Mouse (Mus musculus): Measurements from ENCODE around the gene Tcf12.

The Tcf12 gene

GRCm38 (mm10) chr9:71895291-71895690 lies 216.4 kb downstream of the Tcf12 start:
- DNase-seq: no peak

GRCm38 (mm10) chr9:71894943-71895286 lies 216.8 kb downstream of the Tcf12 start:
- DNase-seq: no peak

- DNase-seq: no peak
Observed at GRCm38 (mm10) chr9:71894246-71894942, 217.3 kb downstream of the Tcf12 start.

GRCm38 (mm10) chr9:71888450-71888849 lies 223.2 kb downstream of the Tcf12 start:
- DNase-seq: no peak

GRCm38 (mm10) chr9:71880629-71881028 lies 231.0 kb downstream of the Tcf12 start:
- DNase-seq: no peak

GRCm38 (mm10) chr9:71879972-71880371 lies 231.7 kb downstream of the Tcf12 start:
- DNase-seq: no peak

GRCm38 (mm10) chr9:71879415-71879814 lies 232.3 kb downstream of the Tcf12 start:
- no peak for DNase-seq

GRCm38 (mm10) chr9:71877867-71878266 lies 233.8 kb downstream of the Tcf12 start:
- no peak for DNase-seq

- DNase-seq: no peak
Observed at GRCm38 (mm10) chr9:71874761-71875160, 236.9 kb downstream of the Tcf12 start.

GRCm38 (mm10) chr9:71874035-71874572 lies 237.6 kb downstream of the Tcf12 start:
- DNase-seq: no peak

- no peak for DNase-seq
Observed at GRCm38 (mm10) chr9:71863338-71863737, 248.3 kb downstream of the Tcf12 start.

GRCm38 (mm10) chr9:71861629-71862028 lies 250.0 kb downstream of the Tcf12 start:
- no peak for DNase-seq

GRCm38 (mm10) chr9:71857926-71858325 lies 253.7 kb downstream of the Tcf12 start:
- DNase-seq: no peak

GRCm38 (mm10) chr9:71853904-71854303 lies 257.8 kb downstream of the Tcf12 start:
- DNase-seq: no peak

GRCm38 (mm10) chr9:71850283-71850682 lies 261.4 kb downstream of the Tcf12 start:
- no peak for DNase-seq

- DNase-seq: no peak
Observed at GRCm38 (mm10) chr9:71848392-71848791, 263.3 kb downstream of the Tcf12 start.

GRCm38 (mm10) chr9:71847921-71848320 lies 263.8 kb downstream of the Tcf12 start:
- no peak for DNase-seq

- DNase-seq: no peak
Observed at GRCm38 (mm10) chr9:71841850-71842249, 269.8 kb downstream of the Tcf12 start.

GRCm38 (mm10) chr9:71837366-71837765 lies 274.3 kb downstream of the Tcf12 start:
- peak; percentile 15 for DNase-seq

GRCm38 (mm10) chr9:71836366-71836765 lies 275.3 kb downstream of the Tcf12 start:
- DNase-seq: no peak

- DNase-seq: no peak
Observed at GRCm38 (mm10) chr9:71835203-71835815, 276.4 kb downstream of the Tcf12 start.

- no peak for DNase-seq
Observed at GRCm38 (mm10) chr9:71834707-71835106, 277.0 kb downstream of the Tcf12 start.

- DNase-seq: peak; percentile 61
Observed at GRCm38 (mm10) chr9:71831756-71832699, 279.6 kb downstream of the Tcf12 start.

Data from kidney, adult 9 months (tissue).